Mouse (Mus musculus): ENCODE measurements around the gene Susd2.

DNA sequence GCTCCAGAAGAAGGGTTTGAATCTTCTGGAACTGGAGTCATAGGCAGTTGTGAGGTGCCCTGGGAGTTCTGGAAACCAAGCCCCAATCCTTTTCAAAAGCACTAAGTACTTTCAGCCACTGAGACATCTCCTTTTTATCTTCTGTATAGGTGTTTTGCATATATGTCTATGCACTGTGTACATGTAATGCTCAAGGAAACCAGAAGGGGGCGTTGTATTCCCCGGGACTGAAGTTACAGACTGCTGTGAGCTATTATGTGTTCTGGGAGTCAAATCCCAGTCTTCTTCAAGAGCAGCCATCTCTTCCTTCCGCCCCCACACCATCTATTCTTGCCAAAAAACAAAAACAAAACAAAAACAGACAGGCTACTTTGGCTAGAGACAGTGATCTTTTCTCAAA is 23.0 kb downstream of the Susd2 start:
- TF ChIP-seq CTCF (IDR thresholded peaks at IDR 0.05; ENCODE audit: insufficient read depth, low read length) = no peak
- no peak for TF ChIP-seq POLR2A (IDR thresholded peaks at IDR 0.05; ENCODE audit: borderline replicate concordance, extremely low read depth, low read depth, low read length)
